Mouse (Mus musculus): ENCODE measurements at regions not wholly inside any gene's neighbourhood (a gene's known extent, or its start where the extent isn't known, plus 50 kb on each side); places are given as distances from the start of the nearest gene placed in this dataset.
A peak's percentile ranks its signal among the peaks of the same experiment; 100 is the strongest.

GRCm38 (mm10) chr11:64369516-64369915 is 65.6 kb upstream of the Hs3st3a1 start:
- DNase-seq (ENCODE audit: low read depth), result no peak

- no peak for DNase-seq (ENCODE audit: low read depth)
Measured at GRCm38 (mm10) chr11:64335456-64335855, 99.7 kb upstream of the Hs3st3a1 start.

- DNase-seq (ENCODE audit: low read depth), result no peak
Measured at GRCm38 (mm10) chr11:64332406-64332805, 102.7 kb upstream of the Hs3st3a1 start.

- DNase-seq (ENCODE audit: low read depth), result no peak
Measured at GRCm38 (mm10) chr11:64331811-64332210, 103.3 kb upstream of the Hs3st3a1 start.

- no peak for DNase-seq (ENCODE audit: low read depth)
Measured at GRCm38 (mm10) chr11:64329129-64329528, 106.0 kb upstream of the Hs3st3a1 start.

GRCm38 (mm10) chr11:64327771-64328170 is 107.4 kb upstream of the Hs3st3a1 start:
- no peak for DNase-seq (ENCODE audit: low read depth)

GRCm38 (mm10) chr11:64326646-64327045 is 108.5 kb upstream of the Hs3st3a1 start:
- no peak for DNase-seq (ENCODE audit: low read depth)

- no peak for DNase-seq (ENCODE audit: low read depth)
Measured at GRCm38 (mm10) chr11:64321900-64322425, 113.2 kb upstream of the Hs3st3a1 start.

- no peak for DNase-seq (ENCODE audit: low read depth)
Measured at GRCm38 (mm10) chr11:64317458-64317857, 117.7 kb upstream of the Hs3st3a1 start.

- no peak for DNase-seq (ENCODE audit: low read depth)
Measured at GRCm38 (mm10) chr11:64314997-64315396, 120.1 kb upstream of the Hs3st3a1 start.

- no peak for DNase-seq (ENCODE audit: low read depth)
Measured at GRCm38 (mm10) chr11:64313241-64313640, 121.9 kb upstream of the Hs3st3a1 start.

GRCm38 (mm10) chr11:64309881-64310280 is 125.3 kb upstream of the Hs3st3a1 start:
- peak; percentile 22 for DNase-seq (ENCODE audit: low read depth)

- no peak for DNase-seq (ENCODE audit: low read depth)
Measured at GRCm38 (mm10) chr11:64297825-64298224, 137.3 kb upstream of the Hs3st3a1 start.

GRCm38 (mm10) chr11:64288236-64288635 is 146.9 kb upstream of the Hs3st3a1 start:
- no peak for DNase-seq (ENCODE audit: low read depth)

GRCm38 (mm10) chr11:64287499-64287898 is 147.6 kb upstream of the Hs3st3a1 start:
- DNase-seq (ENCODE audit: low read depth), result no peak

GRCm38 (mm10) chr11:64281781-64282180 is 153.4 kb upstream of the Hs3st3a1 start:
- no peak for DNase-seq (ENCODE audit: low read depth)

GRCm38 (mm10) chr11:64278259-64279003 is 156.7 kb upstream of the Hs3st3a1 start:
- no peak for DNase-seq (ENCODE audit: low read depth)

- DNase-seq (ENCODE audit: low read depth), result no peak
Measured at GRCm38 (mm10) chr11:64273726-64274125, 161.4 kb upstream of the Hs3st3a1 start.

GRCm38 (mm10) chr11:64273214-64273613 is 161.9 kb upstream of the Hs3st3a1 start:
- peak; percentile 2 for DNase-seq (ENCODE audit: low read depth)

- DNase-seq (ENCODE audit: low read depth), result no peak
Measured at GRCm38 (mm10) chr11:64268121-64268520, 167.0 kb upstream of the Hs3st3a1 start.

- no peak for DNase-seq (ENCODE audit: low read depth)
Measured at GRCm38 (mm10) chr11:64267547-64267946, 167.6 kb upstream of the Hs3st3a1 start.

GRCm38 (mm10) chr11:64253517-64254385 is 174.5 kb upstream of the Cox10 start:
- DNase-seq (ENCODE audit: low read depth), result no peak

- no peak for DNase-seq (ENCODE audit: low read depth)
Measured at GRCm38 (mm10) chr11:64236873-64237272, 157.6 kb upstream of the Cox10 start.
